Mouse (Mus musculus): ENCODE measurements at regions not wholly inside any gene's neighbourhood (a gene's known extent, or its start where the extent isn't known, plus 50 kb on each side); places are given as distances from the start of the nearest gene placed in this dataset.

DNA sequence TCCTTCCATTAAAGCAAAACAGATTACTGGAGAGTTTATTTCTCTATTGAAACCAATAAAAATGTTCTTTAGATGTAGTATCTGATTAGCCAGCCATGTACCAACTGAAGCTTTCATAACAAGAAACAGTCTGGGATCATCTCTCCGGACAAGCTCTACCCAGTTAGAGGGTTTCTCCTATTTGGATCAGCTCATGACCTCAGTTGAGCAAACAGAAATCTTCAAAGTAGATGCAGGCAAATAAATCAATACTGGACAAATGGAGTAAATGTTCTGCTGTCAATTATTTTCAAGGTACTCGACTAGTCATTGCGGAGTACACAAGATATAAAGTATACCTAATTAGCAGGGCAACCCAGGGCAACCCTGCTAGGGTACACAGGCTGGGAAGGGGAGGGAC, 67.4 kb downstream of the Avpr1a start:
- no peak for DNase-seq

DNA sequence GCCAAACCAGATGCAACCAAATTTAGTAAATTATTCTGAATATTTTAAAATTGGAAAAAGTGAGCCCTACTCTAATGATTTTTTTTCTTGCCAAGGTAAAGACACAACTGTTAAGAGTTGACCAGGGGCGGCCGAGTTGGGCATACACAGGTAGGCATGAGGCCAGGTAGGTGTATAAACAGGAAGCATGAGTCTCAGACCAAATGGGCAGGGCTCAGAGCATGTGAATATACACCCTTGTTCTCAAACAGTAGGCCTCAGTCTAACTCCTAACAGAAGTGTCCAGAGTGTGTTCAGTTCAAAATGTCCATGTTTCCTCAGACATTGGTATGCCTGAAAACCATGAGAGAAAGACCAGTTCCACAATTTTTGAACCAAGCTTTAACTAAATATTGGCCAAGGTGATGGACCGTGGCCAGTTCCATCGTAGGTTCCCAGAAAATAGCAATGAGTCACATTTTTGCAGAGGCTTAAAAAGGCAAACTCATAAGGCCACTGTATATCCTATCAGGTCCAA, 71.0 kb downstream of the Avpr1a start:
- no peak for DNase-seq

DNA sequence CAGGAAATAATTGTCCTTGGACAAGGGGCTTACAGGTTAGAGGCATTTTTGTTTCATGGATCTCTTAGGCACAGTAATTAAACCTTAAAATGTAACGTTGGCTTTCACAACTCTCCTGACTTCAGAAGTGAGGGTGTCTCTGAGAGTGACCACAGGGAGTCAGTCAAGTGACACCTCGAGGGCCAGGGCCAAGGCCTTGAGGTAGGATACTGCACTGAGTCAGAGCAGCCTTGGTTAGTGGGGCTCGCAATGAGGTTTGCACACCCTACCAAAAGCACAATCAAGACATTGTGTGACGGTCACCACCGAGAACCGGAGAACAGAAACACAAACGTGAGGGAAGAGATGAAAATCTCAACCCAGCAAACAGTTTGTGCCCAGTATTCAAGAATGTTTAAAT, 71.7 kb downstream of the Avpr1a start:
- no peak for DNase-seq

DNA sequence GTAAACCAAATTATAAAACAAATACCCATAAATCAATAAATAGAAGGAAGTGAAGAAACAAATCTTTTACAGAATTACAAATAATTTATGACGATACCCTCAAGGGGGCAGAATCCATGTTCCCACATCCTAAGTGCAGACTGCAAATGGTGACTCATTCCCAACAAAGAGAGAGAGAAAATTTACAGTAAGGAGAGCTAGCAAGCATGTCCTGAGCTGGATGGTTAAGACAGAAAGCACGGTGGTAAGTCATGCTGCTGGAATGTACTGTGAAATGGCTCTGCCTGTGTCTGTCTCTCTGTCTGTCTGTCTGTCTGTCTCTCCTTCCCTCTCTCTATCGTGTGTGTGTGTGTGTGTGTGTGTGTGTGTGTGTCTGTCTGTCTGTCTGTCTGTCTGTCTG, 74.3 kb downstream of the Avpr1a start:
- no peak for DNase-seq

DNA sequence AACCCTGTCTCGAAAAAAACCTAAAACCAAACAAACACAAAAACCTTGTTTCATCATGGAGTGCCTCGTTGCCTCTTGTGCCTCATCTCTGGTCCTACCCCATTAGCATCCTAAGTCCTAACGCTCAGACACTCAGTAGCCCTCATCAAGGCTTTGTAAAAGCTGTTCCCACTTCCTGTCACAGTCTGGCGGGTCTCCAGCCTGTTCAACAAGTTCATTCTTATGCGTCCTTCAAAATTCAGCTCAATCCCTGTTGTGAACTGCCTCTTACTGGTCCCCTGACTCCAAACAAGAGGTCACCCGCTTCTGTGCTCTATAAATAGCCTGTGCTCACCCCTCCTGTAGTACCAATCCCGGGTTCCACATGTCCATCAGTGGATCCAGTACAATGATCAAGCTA, 77.1 kb downstream of the Avpr1a start:
- peak; percentile 44 to 61 for DNase-seq

DNA sequence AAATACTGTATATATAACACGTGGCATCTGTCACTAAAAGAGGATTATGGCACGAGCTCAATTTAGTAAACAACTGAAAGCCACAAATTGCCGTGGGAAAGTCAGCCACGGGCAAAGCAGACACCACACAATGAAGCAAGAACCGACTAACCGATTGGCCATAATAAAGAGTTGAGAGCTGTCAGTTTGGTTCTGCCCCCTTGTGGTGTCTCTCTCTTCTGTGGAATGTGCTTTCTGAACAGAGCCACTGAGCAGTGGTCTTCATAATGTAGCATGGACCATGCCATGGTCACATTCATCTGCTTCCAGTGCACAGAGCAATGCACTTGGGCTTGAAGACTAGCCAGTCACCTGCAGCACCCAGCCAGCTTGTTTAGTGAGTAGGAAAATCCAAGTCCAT, 77.5 kb downstream of the Avpr1a start:
- DNase-seq, result no peak

DNA sequence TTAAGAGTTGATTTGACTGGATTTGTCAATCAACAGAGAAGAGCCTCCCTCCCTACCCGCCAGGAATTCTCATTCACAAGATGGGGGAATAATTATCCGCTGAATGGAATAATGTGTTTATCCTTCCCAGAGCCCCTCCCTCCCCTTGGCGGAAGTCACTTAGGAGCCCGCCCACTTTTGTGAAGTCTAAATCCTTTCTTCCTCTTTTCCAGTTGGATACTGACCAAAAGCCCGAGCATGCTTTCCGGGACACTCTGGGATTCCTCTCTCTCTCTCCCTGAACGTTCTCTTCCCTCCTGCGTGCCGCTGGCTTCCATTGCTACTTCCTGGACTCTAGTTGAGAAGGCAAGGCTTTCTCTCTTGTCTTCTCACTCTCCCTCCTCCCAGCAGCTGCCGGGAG, 79.9 kb downstream of the Avpr1a start:
- peak in 1 of 2 experiments; percentile 6 for DNase-seq

DNA sequence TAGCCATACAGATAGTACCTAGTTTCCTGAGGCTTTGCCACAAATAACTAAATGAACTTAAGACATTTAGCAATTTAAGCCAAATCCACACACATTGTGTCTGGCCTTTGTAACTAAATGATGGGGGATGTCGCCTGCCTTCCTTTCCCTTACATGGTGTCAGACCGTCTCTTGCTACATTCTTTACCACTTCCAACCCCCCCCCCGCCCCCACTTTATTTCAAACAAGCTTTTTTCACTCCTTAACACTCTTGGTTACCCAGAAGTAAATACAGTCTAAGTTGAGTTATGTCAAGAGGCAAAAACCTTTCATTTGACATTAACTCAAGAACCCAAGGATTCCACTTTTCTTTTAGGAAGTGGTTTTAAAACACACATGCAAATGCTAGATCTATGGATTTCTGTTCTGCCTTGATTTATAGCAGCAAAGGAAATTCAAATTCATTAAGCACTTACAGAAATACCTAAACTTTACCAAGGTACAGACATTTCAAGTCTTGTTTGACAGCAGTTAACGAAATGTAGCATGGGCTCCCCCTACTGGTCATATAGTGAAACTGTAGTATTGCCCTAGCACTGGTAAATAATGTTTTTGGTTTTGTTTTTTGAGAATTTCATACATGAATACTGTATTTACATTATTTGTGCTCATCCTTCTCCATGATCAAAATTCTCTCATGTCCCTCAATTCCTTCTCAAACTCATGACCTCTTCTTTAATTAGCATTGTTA, 80.8 kb downstream of the Avpr1a start:
- peak in 1 of 2 experiments; percentile 27 for DNase-seq

DNA sequence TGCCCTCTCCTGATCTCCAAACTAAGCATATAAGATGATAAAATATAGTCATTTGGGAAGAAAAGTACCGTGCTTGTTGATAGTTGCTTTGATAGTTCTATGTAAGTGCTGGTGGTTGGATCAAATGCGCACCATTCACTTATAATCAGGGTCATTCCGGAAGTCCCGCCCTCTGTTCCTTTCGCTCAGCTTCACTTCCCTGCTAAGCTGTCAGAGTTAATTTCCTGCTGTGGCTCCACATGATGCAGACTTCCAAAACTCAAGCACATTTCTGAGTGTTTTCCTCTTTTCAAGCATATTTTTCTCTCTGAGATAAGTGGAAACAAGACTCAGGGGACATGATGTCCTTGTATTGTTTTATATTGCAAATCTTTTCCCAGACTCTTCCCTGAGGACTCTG, 86.4 kb downstream of the Avpr1a start:
- no peak for DNase-seq

DNA sequence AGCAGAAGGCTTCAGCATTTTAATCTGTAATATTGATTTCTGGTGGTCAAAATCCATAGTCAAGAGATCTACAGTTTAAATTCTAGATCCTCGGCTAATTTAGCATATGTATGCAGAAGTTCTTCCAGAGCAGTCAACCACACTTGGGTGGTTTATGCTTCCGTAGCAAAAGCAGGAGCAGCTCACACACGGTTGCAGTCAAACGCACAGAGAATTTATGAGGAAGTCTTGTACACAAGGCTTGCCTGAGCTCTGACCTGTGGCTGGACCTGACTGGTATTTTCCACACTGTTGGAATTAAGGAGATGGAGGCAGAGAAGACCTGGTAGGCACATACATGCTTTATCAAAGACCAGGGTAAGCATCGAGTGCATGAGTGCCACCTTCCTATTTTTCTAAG, 86.8 kb downstream of the Avpr1a start:
- DNase-seq, result no peak

DNA sequence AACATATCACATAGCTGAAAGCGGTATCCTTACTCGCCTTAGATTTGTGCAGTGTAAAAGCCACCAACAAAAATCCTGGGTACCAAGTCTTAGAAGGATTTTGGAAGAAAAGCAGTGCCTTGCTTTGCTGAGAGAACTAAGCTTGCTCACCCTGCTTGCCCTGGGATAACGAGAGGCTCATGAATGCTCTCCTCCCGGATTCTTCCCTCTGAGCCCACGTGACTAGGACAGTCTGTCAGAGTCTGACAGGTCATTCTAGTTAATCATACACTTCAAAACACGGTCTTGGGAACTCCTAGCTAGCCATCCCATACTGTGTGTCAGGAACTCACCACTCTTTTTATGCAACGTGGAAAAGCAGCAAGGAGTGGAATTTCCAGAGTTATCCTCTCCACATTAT, 91.4 kb downstream of the Avpr1a start:
- DNase-seq, result no peak

DNA sequence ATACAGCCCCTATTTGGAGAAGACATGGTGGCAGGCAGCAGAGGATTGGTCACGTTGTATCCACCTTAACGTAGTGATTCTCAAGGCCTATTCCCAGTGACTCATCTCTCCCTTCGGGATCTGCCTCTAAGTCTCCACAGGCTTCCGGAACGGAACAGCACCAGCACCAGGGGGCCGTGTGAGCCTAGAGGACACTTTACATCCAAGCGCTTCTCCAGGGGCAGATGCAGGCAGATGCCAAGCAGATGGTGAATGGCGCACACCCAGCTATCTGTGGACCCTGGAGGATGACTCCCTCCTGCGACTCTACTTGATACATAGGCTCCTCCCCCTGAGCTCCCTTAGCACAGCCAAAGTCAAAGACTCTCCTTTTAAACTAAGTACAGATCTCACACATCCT, 94.3 kb downstream of the Avpr1a start:
- DNase-seq, result no peak

DNA sequence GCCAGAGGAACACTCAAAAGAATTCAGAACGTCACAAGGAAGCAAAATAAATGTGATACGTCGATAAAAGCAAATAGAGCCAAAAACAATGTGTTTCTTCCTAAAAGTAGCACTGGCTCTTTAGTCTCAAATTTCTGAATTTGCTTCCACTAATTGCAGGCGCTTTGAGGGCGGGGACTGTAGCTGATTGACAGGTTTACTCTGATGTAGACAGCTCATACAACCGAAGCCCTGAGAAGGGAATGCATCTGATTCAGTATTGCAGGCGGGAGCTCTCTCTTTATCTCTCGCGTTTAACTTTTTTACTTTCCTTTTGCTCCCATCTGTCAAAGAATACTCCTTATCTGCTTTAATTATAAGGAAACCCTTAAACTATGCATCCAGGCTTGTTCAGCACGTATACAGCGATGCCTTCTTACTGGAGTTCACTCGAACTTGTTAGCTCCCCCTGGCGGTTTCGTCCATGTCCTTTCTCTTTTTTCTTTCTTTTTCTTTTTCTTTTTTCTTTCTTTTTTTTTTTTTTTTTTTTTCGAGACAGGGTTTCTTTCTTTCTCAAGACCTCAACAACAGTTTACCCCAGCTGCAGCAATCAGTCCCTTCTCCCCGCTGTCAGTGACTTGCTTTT, 95.9 kb downstream of the Avpr1a start:
- peak; percentile 87 to 89 for DNase-seq

DNA sequence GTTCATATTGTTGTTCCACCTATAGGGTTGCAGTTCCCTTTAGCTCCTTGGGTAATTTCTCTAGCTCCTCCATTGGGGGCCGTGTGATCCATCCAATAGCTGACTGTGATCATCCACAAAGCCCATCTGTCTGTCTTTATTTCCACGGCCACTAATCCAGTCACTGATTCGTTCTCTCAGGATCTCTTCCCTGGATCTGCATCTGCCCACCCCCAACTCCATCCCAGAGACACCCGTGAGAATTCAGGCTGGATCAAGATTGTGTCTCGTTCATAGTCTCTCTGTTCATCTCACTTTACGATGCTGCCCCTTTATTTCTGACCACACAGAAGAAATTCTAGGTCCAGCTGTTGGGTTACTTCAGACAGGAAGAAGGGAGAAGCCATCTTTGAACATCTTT, 96.7 kb downstream of the Avpr1a start:
- no peak for DNase-seq

DNA sequence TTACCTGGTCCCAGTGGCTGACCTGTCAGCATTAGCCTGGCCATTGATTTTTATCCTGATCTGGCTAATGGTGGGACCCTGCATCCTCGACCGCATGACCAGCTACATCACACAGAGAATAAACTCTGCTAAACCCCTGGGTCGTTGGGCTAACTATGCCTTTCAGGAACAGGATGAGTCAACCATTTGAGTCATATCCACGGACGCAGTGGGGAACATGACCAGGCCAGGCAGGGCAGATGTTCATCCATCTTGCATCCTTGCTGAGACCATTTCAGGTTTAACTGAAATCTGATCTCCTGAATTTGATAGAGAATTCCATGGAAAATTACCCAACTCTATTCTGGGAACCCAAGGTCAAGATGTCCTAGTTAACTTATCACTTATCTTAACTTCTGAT, 103.3 kb downstream of the Avpr1a start:
- DNase-seq, result no peak

DNA sequence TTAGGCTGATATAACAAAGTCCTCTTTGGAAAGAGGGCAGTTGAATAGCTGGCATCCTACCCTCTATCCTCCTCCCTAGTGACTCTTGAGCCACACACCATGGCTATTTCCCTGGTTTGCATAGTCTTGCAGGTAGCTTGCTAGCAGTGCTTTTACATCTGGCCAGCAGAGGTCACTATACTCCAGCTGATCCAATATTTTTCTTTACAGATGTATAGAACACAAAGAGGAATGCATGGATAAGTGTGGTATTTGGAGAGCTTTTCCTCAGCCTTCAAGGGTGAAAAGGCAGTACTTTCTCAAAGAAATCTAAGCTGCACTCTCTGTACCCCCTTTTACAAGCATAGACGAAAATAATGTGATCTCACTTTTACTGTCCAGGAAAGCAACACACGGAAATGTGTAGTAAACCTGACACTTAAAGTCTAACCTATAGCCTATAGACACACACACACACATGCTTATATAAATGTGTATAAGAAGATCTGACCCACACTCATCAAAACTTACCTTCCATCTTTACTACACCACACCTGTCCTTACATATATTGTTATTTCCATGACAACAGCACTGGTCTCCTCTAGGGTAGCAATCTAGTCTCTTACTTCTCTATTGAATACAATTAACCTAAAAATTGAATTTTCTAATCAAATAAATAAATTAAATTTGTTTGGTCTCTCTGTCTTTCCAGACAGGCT, 105.0 kb downstream of the Avpr1a start:
- DNase-seq, result peak; percentile 51 to 70

DNA sequence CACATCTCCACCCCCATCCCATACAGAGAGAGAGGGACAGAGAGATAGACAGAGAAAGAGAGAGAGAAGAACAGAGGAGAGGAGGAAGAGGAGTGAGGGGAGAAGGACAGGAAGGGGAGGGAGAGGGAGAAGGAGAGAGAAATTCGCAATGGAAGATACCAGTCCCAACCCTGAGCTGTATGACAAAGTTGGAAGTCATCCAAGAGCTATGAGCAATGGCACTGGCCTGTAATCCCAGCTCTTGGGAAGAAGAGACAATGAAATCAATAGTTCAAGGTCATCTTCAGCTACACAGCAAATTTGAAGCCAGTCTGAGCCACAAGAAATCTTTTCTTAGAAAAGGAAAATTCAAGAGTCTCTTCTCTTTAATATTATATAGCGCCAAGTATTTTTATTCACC, 105.6 kb downstream of the Avpr1a start:
- DNase-seq, result no peak

DNA sequence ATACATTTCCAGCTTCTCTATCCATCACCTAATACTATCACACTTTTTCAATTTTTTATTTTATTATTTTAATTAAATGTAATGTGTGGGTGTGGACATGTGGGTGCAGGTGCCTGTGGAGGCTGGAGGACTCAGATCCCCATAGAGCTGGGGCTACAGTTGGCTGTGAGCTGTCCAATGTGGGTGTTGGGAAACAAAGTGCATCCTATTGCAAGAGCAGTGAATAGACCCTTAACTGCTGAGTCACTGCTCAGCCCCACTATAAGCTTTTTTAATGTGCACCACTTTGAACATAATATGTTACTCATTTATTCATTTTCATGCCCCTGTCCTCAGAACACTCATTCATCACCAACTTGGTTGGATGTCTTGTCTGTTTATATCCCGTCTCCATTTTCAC, 110.4 kb downstream of the Avpr1a start:
- no peak for DNase-seq

DNA sequence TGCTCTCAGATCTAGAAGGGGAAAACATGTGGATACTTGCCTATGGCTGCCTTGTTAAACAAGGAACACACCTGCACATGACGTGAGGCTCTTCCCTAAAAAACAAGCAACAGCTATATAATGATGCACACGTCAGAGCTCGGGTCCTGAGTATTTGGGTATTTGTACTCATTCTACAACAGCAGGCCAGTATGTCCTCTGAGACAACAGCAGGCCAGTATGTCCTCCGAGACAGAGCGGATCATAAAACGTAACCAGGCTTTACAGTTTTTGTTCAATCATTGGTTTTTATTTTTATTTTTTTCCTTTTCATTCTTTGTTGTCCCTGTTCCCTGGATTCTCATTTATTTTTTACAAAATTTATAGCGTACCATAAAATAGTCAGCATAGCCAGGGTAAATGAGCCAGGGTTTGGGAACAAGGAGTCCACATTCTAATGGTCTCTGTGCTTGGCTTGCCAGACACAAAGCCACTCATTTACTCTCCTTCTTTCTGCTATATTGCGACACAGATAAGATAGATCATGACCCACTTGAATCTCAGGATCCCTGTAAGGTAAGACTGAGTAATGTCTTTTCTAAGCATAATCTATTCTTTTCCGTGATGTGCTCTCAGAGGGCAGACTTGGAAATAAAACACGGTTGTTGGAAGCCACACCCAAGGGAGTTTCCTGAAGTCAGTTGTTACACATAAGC, 111.8 kb downstream of the Avpr1a start:
- no peak for DNase-seq

DNA sequence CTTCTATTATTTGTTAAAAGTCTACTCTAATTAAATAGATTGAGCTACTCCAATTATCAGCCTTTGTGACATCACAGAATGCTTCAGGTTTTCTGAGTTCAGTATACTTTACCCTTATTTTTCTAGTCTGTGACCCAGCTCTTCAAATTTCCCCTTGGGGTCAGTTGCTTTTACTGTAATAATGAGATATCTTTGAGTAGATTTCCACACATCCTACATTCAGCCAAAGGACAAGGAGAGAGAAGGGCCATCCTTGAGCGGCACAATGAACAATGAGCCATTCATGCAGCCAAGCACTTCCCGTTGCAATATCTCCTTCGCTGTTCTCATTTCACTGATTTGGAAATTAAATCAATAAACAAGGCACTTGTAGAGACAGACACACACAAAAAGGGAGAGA, 113.6 kb downstream of the Avpr1a start:
- DNase-seq, result no peak

DNA sequence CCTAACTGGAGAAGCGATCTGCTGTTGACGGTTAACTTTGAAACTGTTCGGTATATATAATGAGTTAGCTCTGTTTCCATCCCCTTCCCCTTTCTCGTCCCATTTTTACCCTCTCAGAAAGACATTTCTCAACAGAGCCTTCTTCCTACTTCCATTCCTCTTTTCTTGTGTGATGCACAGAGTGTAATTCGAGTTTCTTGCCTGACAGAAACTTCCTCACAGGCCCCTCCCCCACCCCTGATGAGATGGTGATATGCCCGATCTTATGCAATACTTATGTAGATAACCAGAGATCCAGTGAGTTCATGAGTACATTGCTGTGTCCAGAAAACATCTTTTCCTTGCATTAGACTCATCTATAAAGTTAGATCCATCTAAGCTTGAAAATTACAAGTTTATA, 114.2 kb downstream of the Avpr1a start:
- DNase-seq, result no peak

DNA sequence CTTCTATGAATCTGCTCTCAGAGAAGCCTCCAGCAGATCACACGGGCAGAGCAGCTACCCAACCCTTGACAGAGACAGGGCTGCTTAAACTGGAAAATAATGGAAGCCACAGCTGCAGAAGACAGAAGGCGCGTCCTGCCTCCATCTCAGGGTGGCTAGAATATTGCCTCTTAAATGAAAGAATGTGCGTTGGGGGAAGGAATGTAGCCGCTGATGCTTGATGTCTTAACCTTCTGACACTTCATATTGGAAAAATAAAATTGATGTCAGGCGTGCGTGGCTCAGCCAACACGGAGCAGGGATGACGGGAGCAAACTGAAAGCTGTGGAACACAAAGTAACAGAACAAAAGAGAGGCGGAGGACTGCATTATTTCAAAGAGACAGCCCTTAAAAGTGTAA, 114.6 kb upstream of the Ppm1h start:
- DNase-seq, result peak; percentile 26 to 42

DNA sequence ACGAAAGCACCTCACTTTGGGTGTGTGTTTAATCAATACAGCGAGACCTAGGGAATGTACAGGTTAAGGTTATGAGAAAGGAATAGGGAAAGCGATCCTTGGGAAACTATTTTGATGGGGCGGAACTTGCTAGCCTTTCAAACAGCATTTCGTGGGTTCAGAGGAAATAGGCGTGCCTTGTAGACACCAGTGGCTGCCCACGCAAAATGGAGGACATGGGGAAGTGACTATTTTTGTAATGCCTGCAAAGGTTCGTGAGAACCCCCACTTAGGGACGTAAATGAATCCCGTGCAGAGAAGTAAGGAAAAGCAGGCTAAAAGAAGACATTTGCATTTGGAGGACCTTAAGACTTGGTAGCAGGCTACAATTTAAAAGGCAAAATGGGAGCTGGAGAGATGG, 114.1 kb upstream of the Ppm1h start:
- DNase-seq, result peak in 1 of 2 experiments; percentile 24
